Mouse (Mus musculus): ENCODE results near the gene Spred3.

The Spred3 gene

DNA sequence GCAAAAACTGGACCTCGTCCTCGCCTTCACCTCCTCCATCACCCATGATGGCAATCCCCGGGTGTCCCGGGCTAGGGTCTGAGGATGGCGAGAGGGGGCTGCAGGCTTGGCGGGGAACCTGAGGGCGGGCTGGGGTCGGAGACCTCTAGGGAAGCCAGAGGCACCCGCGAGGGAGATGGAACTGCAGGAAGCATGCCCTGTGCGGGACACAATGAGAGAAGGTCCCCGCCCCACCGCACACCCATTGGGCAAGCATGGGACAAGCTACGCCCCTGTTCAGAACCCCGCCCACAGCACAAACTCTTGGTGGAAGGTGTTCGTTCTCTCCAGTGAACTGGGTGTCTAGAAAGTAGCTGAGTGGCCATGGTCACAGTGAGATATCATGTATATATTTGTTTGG lies 45.2 kb downstream of the Spred3 start, which contains the start of gene Ryr1:
TSS of gene Ryr1 (minus strand) at position 210 of the 400 bp plus-strand sequence.
- no peak for DNase-seq

DNA sequence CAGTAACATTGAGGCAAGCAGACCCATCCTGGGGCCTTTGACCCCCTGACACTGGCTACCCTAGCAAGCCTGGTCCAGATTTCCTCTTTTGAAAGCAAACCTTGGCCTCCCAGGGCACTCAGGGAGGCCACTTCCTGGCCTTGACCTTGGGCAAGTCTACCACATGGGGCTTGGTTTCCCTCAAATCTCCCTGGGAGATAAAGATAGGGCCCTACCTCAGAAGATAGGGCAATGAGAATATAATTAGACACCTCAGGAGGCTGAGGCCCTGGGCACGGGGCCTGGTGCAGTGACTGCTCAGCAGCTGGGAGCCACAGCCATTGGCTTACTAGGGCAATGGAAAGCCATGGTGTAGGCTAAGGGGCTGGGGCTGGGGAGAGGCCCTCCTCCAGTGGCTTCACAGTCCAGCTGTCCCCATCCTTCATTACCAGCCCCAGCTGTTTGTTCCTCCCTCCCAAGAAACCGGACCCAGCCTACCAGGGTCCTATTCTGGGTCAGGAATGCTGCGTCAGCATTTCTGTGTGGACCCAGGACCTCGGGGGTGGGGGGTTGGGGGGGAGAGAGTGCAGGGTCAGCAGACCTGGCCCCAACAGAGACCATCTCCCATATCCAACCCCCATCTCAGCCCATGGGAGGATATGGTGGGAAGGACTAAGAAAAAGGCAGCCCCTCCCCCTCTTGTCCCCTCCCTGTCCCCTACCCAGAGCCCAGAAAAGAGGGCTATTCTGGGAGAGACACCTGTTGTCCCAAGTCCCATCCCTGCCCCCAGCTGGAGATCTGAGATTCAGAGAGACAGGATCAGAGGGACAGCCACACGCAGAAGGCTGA lies 46.5 kb downstream of the Spred3 start:
- no peak for DNase-seq

DNA sequence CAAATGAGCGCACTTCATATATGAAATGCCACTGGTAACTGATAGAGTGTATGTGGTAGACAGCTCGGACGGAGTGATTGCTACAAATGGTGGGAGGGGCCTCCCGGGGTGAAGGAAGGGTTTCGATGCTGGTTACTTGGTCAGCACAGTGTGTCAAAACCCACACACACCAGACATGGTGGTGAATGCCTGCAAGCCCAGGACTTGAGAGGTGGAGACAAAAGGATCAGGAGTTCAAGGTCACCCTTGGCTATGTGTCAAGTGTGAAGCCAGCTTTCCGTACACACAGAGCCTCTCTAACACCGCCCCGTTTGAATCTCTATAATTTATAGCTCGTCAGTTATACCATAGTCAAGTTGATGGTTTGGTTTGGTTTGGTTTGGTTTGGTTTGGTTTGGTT lies 47.4 kb downstream of the Spred3 start:
- no peak for DNase-seq

DNA sequence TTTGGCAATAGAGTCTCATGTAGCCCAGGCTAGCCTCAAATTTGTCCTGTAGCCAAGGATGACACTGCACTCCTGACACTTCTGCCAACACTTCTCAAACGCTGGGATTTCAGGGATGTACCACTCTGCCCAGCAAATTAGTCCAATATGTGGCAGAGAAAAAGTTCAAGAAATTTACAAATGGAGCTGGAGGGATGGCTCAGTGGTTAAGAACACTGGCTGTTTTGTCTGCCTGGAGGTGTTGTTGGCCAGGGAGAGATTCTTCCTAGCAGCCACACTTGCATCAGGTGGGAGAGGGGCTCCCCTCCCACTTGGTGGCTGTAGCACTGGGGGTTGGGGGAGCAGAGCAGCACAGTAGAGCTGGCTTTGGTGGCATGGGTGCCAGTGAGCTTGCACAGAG lies 50.7 kb downstream of the Spred3 start:
- no peak for DNase-seq

DNA sequence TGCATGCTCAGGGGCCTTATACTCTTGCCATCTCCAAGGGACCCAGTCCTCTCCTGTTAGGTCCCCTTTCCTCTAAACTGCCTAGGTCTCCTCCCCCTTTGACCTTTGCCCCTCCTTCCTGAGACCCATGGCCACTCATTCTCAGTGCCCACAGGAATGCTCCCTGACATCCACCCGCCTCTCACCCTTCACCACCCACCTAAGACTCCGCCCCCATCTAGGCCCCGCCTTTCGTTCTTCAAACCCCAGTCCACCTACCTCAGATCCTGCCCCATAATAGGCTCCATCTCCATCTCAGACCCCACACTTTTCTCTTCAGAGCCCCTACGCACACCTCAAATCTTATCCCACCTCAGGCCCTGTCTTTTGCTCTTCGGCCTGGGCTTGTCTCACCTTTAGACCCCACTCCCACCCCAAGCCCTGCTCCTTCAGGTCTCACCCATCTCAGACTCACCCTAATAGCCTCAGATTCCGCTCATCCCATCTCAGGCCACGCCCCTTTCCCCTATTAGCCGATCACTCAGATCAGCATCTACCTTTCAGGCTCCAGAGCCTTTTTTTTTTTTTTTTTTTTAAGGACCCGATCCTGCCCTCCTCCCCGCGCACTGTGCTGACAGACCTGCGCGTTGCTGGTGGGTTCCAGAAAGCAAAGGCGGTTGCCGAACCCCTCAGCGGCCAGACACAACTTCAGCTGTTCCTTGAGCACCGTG lies 51.9 kb downstream of the Spred3 start:
- no peak for DNase-seq

DNA sequence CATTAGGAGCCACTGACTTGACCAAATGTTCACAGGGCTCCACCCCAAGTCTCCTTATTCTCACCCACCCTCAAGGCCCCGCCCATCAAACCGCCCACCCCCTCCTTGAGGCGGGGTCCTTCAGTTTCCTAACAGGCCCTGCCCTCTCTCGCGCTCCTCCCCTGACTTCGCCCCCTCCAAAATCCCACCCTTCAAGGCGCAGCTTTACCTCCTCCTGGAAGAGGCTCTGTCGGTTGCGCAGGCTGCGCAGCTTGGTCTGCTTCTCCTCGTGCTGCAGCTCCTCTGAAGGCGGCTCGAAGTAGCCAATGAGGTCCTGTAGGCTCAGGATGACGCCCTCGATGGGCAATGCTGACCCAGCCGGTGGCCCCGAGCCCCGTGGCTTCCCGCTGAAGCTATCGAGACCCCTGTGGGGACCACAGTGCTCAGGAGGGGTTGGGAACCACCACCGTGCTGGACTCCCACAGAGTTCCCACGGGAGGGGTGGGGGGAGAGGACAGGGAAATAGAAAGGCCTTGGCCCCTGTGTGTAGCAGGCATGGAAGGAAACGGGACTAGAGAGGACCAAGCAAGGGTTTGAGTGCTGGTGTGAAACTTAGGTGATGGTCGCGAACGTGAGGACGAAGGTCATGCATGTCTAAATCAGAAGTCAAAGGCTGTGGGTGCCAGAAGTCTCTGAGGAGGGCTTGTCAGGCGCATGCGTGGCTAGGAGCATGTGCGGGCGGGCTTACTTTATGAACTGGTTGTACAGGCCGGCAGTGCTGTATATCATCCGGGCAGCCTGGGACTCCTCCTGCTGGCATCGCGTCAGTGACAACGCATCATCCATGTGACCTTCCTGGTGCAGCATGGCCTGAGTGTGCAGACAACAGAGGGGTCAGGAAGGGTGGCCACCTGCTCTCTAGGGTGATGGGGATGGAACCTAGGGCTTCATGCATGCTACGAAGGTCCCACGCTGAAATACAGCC lies 60.9 kb downstream of the Spred3 start:
- peak; percentile 6 for DNase-seq
